Mouse (Mus musculus) liver, postnatal 0 days (tissue): ENCODE results near the gene Sult1a1. TPM values are rescaled to one million over a fixed set of nuclear protein-coding genes. Genes with fewer than 3 reads are reported as not detected.
"Not testable (repeated sequence)": the region's sequence is repeated elsewhere in the genome, so short reads cannot be mapped to it uniquely, and the experiment has no call there.

Experiments used
- ATAC-seq: fragments of 200-750 bp; cut with Nextera tagmentation; 2 replicates; pipeline ENCODE4 v1.8.0; 2017; ENCODE audit warnings: mild to moderate bottlenecking, moderate library complexity
- DNase-seq: peaks from one replicate; pipeline ENCODE4 v3.0.0-alpha.2; 2016
- H3K27ac ChIP-seq: fragments of 300-500 bp; sonication (generic); 2 replicates; pipeline ENCODE4 v1.5.1; 2014; ENCODE audit warnings: antibody characterized with exemption, moderate library complexity, mild to moderate bottlenecking, low read depth
- H3K27me3 ChIP-seq: fragments of 300-500 bp; sonication (generic); 2 replicates; pipeline ENCODE4 v1.6.1; 2014; ENCODE audit warnings: low read length, control low read depth, mixed read lengths; ENCODE audit not compliant: insufficient read depth
- H3K36me3 ChIP-seq: fragments of 300-500 bp; sonication (generic); replicated peaks from 2 replicates; pipeline ENCODE4 v1.6.1; 2014; ENCODE audit warnings: mild to moderate bottlenecking, control low read depth, low read length, moderate library complexity, mixed read lengths; ENCODE audit not compliant: insufficient read depth
- H3K4me1 ChIP-seq: fragments of 300-500 bp; sonication (generic); 2 replicates; pipeline ENCODE4 v1.6.1; 2014; ENCODE audit warnings: antibody characterized with exemption, mild to moderate bottlenecking, control low read depth; ENCODE audit not compliant: insufficient read depth
- H3K4me2 ChIP-seq: fragments of 300-500 bp; sonication (generic); 2 replicates; pipeline ENCODE4 v1.6.1; 2014; ENCODE audit warnings: low read depth, mild to moderate bottlenecking, low read length, moderate library complexity, mixed read lengths
- H3K4me3 ChIP-seq: fragments of 300-500 bp; sonication (generic); 2 replicates; pipeline ENCODE4 v1.5.1; 2014; ENCODE audit warnings: low read depth, low read length
- H3K9ac ChIP-seq: fragments of 300-500 bp; sonication (generic); replicated peaks from 2 replicates; pipeline ENCODE4 v1.6.1; 2014; ENCODE audit warnings: mild to moderate bottlenecking, moderate library complexity
- H3K9me3 ChIP-seq: fragments of 300-500 bp; sonication (generic); 2 replicates; pipeline ENCODE4 v1.6.1; 2016; ENCODE audit warnings: mild to moderate bottlenecking, control low read depth, low read length, mixed read lengths
- CTCF ChIP-seq: sonication (generic); IDR thresholded peaks from 2 replicates; pipeline ENCODE4 v1.5.1; 2016; ENCODE audit warnings: antibody characterized with exemption, low read depth
- EP300 ChIP-seq: IDR thresholded peaks from 2 replicates; pipeline ENCODE4 v1.6.1; 2016; ENCODE audit warnings: antibody characterized with exemption, low read depth, mild to moderate bottlenecking
- WGBS: fragments of 180-500 bp; shearing (Covaris S2); extraction: QIAGEN DNeasy Blood & Tissue Kit; methylation state at CpG from one replicate; pipeline ENCODE4 v1.1.7; 2014; ENCODE audit not compliant: insufficient replicate concordance; 5-methylcytosine and 5-hydroxymethylcytosine counted together
- polyA plus RNA-seq: library from polyadenylated mRNA; unstranded; fragments of >200 nt; fragmentation: Nextera tagmentation; extraction: Ambion mirVana; gene quantifications from 2 replicates; pipeline ENCODE4 v1.2.1, GENCODE M21; 2015

Sult1a1 gene
- polyA plus RNA-seq, 1 experiment from 2014 or later: 221 TPM

GRCm38 (mm10) chr7:126689021-126689420 is 12.8 kb upstream of the Sult1a1 start:
- peak; percentile 86 for ATAC-seq
- Histone ChIP-seq H3K27ac (peak overlapping the region; percentile 88), H3K4me1 (peaks cover 18% of the 10 kb centered on the region), H3K27me3 (no peaks in the 10 kb centered on the region), H3K4me2 (no peak overlapping the region), H3K36me3 (peaks cover 14% of the 10 kb centered on the region; the same call in 1 of the 2 replicates), H3K9me3 (no peaks in the 10 kb centered on the region), H3K4me3 (no peak overlapping the region), H3K9ac (no peak overlapping the region)
- WGBS: 46% methylated on average over 3 of the region's 3 CpGs
- DNase-seq: peak; percentile 60
- TF ChIP-seq EP300: peak; percentile 66; the same call in 1 of the 2 replicates
- no peak for TF ChIP-seq CTCF

GRCm38 (mm10) chr7:126688156-126688555 is 11.9 kb upstream of the Sult1a1 start:
- 53% methylated on average over 4 of the region's 4 CpGs for WGBS
- not testable (repeated sequence) for H3K9ac ChIP-seq, ATAC-seq

GRCm38 (mm10) chr7:126681221-126681620 is 5.0 kb upstream of the Sult1a1 start:
- Histone ChIP-seq H3K4me1 (peaks cover 22% of the 10 kb centered on the region), H3K9ac (no peak overlapping the region), H3K36me3 (no peaks in the 10 kb centered on the region), H3K9me3 (no peaks in the 10 kb centered on the region), H3K27me3 (no peaks in the 10 kb centered on the region), H3K27ac (peak overlapping the region; percentile 51; the same call in 1 of the 2 replicates), H3K4me3 (no peak overlapping the region), H3K4me2 (no peak overlapping the region)
- TF ChIP-seq CTCF: no peak
- TF ChIP-seq EP300: peak; percentile 43; the same call in 1 of the 2 replicates
- ATAC-seq: peak; percentile 30
- WGBS: 73% methylated on average over 5 of the region's 5 CpGs
- DNase-seq: peak; percentile 15

More at GRCm38 (mm10) chr7:126688156-126688555, 11.9 kb upstream of the Sult1a1 start:
- not testable (repeated sequence) for DNase-seq, H3K27me3 ChIP-seq, H3K4me3 ChIP-seq, H3K9me3 ChIP-seq, H3K4me2 ChIP-seq
- H3K36me3 ChIP-seq: peaks cover 14% of the 10 kb centered on the region; the same call in 1 of the 2 replicates
- 0 out of 2 replicates have a peak overlapping the region, but pooled peaks have one; percentile 68 for H3K27ac ChIP-seq
- peaks cover 22% of the 10 kb centered on the region for H3K4me1 ChIP-seq

- ATAC-seq: no peak
- H3K27ac ChIP-seq: no peak overlapping the region; the same call in 1 of the 2 replicates
Observed at GRCm38 (mm10) chr7:126679683-126680082, 3.5 kb upstream of the Sult1a1 start.

GRCm38 (mm10) chr7:126678545-126679341 is 2.5 kb upstream of the Sult1a1 start:
- DNase-seq: peak; percentile 20
- H3K4me2 ChIP-seq: peak overlapping the region; percentile 52

More at GRCm38 (mm10) chr7:126679683-126680082, 3.5 kb upstream of the Sult1a1 start:
- no peak for TF ChIP-seq CTCF
- no peak for TF ChIP-seq EP300
- H3K9ac ChIP-seq: no peak overlapping the region
- peaks cover 27% of the 10 kb centered on the region for H3K4me1 ChIP-seq
- no peaks in the 10 kb centered on the region for H3K27me3 ChIP-seq
- H3K36me3 ChIP-seq: peaks cover under 1% of the 10 kb centered on the region
- H3K4me3 ChIP-seq: no peak overlapping the region
- no peak overlapping the region for H3K4me2 ChIP-seq
- 72% methylated on average over 5 of the region's 5 CpGs for whole genome bisulfite sequencing
- no peaks in the 10 kb centered on the region for H3K9me3 ChIP-seq
- DNase-seq: no peak

GRCm38 (mm10) chr7:126676631-126677220 is 494 bp upstream of the Sult1a1 start:
- H3K9me3 ChIP-seq: no peaks in the 10 kb centered on the region
- H3K4me1 ChIP-seq: peaks cover 23% of the 10 kb centered on the region
- WGBS: 60% methylated on average over 4 of the region's 4 CpGs
- TF ChIP-seq CTCF (no peak), EP300 (no peak)
- H3K27me3 ChIP-seq: no peaks in the 10 kb centered on the region
- H3K9ac ChIP-seq: no peak overlapping the region
- H3K4me2 ChIP-seq: 0 out of 2 replicates have a peak overlapping the region, but pooled peaks have one; percentile 56
- peaks cover 18% of the 10 kb centered on the region for H3K36me3 ChIP-seq
- ATAC-seq (peak; percentile 26), DNase-seq (no peak)
- peak overlapping the region; percentile 91 for H3K27ac ChIP-seq
- no peak overlapping the region for H3K4me3 ChIP-seq

More at GRCm38 (mm10) chr7:126678545-126679341, 2.5 kb upstream of the Sult1a1 start:
- 67% methylated on average over 8 of the region's 8 CpGs for WGBS
- Histone ChIP-seq H3K9ac (no peak overlapping the region), H3K4me1 (peaks cover 24% of the 10 kb centered on the region), H3K9me3 (no peaks in the 10 kb centered on the region), H3K4me3 (no peak overlapping the region), H3K27me3 (no peaks in the 10 kb centered on the region), H3K36me3 (peaks cover 3% of the 10 kb centered on the region), H3K27ac (peak overlapping the region; percentile 78)
- TF ChIP-seq EP300 (no peak), CTCF (no peak)
- ATAC-seq: peak; percentile 31
